Mouse (Mus musculus) lung, postnatal 36 days (tissue): ENCODE data around the gene Selenov.
A peak's percentile ranks its signal among the peaks of the same experiment; 100 is the strongest.

ENCODE experiments used
- DNase-seq: peaks from one replicate; pipeline ENCODE4 v3.0.0; 2022; ENCODE audit warnings: mixed read lengths

Selenov gene

DNA sequence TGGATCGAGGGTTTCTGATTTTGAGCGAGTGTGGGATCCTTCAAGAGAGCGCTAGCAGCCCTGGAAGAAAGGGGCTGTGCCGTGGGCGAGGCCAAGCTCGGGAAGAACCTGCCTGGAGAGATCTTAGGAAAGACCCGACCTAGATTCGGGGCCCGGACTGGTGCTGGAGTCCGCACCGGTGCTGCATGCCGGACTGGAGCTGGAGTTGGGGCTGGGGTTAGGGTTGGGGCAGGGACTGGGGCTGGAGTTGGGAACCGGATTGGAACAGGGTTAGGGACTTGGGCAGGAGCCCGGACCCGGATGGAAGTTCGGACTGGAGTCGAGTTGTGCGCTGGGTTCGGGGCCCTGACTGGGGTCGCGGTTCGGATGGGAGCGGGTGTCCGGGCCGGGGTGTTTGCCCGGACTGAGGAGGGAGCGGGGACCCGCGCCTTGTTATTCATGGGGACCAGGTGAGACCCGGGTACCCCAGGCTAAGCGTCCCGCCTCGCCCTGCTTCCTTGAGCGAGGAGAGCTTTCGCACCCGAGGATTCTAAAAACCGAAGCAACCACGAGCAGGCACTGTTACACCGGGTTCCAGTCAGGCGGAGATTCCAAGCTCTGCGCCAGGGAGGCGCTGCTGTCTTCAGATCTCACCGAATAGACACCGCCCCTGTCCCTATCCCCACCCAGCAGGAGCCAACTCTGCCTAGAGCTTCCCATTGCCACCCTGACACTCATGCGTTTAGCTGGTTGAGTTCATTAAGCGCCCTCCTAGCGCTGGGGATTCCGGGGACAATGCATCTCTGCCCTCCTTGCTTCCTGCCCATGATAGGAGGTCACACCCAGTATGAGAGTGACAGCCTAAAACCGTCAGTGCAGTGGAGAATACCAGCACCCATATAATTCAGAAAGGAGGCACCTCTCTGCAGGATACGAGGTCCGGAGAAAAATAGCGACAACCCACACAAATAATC is at the start of gene Selenov:
TSS of gene Selenov (minus strand) at position 549 of the 953 bp plus-strand sequence.
- no peak for DNase-seq

DNA sequence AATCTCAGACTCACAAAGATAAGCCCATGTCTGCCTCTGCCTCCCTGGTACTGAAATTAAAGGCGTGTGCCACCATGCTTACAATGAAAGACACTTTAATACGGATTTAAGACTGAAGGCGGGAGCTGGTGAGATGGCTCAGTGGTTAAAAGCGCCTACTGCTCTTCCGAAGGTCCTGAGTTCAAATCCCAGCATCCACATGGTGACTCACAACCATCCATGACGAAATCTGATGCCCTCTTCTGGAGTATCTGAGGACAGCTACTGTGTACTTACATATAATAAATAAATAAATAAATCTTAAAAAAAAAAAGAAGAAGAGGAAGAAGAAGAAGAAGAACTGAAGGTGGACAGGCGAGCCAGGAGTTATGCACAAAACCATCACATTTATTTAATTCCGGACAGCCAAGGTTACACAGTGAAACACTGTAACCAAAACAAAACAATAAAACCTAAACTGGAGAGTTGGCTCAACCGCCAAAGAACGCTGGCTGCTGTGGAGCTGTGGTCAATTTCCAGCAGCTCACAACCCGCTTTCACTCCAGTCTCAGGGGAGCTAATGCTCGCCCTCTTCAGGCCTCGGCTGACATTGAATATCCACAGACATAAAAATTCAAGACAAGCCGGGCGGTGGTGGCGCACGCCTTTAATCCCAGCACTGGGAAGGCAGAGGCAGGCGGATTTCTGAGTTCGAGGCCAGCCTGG is 48.4 kb upstream of the Selenov start:
- DNase-seq, result peak; percentile 79

DNA sequence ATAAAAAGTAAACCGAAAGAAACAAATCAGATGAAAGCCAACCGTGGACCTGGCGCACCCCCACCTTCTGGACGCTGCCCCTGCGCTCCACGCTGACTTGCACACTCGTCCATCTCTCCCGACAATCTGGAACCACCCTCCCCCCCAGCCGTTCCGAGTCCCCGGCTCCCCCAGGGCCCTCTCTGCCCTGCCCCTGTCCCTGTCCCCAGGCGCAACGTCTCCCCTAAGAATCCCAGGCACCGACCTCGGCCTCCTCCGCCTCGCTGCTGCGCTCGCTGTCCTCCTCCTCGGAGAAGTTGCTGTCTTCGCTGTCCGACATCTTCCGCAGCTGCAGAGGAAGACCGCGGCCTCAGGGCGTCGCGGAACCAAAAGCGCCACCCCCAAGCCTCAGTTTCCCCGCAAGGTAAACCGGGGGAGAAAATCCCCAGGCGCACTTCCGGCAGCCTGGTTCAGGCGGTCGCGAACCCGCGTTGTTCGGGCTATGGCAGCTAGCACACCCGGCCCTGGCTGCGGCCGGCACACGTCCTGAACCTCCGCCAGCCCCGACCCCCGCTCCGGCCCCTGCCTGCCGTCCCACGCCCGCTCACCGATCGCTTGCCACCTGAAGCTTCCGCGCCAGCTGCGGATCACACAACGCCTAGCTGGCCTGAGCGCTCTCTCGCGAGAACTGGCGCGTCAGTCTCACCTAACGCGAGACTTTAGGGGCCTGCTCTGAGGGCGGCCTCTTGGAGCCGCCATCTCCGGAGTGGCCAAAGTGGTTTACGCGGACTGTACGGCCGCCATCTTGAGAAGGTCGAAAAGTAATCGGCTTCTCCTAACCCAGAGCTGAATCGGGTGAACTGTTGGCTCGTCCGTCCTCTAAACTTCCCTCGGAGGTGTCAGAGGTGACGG is 47.4 kb upstream of the Selenov start, which contains the start of gene Supt5:
TSS of gene Supt5 (minus strand) at position 639 of the 891 bp plus-strand sequence.
- DNase-seq, result peak; percentile 99

DNA sequence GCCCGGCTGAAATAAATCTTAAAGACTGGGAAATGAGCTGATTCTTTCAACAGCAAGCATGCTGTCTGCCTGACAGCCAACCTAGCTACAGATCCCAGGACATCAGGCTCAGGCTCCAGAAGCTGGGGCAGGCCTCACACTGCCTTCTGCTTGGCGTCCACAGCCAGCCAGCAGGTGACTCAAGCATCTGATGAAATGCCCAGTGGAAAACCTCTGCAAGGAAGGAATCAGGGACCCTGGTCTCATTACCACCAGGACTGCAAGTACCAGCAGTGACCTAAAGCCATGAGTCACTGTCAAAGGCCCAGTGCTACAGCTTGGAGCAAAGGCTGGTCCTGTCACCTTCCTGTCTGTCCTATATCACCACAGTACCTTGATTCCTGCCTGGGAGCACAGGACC is 44.5 kb upstream of the Selenov start:
- no peak for DNase-seq

DNA sequence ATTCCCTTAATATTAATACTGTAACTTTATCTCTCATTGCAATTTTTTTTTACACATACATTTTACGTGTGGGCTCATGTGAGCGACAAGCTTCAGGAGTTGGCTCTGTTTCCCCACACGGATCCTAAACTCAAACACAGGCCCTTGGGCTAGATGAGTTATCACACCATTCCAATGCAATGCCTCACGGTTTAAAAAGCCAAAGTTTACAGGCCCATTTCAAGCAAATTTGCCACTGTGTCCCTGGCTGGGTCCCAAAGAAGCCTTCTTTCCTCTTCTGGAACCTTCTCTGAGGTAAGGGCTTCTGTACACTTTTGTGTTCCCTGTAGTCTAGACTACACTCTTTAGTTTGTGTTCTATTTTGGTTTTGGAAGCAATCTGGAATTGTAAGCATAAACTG is 43.5 kb upstream of the Selenov start:
- DNase-seq, result no peak

DNA sequence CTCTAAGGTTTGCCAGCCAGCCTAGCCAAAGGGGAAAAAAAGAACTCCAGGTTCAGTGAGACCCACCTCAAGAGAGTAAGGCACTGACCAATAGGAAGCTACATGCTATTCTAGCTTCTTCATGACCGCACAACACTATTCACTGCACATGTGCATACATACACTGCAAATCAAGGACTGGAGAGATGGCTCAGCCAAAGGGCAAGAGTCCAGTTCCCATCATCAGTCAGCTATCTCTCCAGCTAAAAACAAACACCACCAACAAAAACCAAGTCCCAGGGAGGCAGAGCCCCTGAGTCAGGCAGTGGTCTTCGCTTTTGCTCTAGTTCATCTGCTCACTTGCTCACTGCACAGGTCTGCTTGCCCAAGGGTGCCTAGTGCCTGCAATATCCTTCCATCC is 37.3 kb upstream of the Selenov start:
- no peak for DNase-seq

DNA sequence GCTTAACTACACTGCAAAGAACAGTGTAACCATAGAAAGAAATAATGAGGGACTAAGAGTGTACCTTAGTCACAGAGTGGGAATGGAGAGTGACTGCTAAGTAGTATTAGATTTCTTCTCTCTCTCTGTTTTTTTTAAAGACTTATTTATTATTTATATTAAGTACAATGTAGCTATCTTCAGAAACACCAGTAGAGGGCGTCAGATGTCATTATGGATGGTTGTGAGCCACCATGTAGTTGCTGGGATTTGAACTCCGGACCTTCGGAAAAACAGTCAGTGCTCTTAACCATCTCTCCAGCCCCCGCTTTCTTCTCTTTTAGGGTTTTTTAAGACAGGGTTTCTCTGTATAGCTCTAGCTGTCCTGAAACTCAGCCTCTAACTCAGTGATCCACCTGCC is 35.5 kb upstream of the Selenov start:
- peak; percentile 19 for DNase-seq

DNA sequence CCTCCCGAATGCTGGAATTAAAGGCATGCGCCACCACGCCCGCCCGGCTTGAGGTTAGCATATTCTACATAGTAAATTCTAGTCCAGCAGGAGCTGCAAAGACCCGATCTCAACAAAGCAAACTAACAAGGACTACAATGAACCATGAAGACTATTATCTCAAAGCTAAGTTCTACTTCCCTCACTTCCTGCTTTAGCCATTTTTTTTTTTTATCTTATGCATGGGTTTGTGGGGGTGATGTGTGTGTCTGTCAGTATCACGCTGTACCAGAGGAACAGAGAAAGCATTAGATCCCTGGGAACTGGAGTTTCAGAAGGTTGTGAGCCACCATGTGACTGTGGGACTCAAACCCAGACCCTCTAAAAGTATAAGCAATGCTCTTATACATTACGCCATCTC is 34.3 kb upstream of the Selenov start:
- no peak for DNase-seq

DNA sequence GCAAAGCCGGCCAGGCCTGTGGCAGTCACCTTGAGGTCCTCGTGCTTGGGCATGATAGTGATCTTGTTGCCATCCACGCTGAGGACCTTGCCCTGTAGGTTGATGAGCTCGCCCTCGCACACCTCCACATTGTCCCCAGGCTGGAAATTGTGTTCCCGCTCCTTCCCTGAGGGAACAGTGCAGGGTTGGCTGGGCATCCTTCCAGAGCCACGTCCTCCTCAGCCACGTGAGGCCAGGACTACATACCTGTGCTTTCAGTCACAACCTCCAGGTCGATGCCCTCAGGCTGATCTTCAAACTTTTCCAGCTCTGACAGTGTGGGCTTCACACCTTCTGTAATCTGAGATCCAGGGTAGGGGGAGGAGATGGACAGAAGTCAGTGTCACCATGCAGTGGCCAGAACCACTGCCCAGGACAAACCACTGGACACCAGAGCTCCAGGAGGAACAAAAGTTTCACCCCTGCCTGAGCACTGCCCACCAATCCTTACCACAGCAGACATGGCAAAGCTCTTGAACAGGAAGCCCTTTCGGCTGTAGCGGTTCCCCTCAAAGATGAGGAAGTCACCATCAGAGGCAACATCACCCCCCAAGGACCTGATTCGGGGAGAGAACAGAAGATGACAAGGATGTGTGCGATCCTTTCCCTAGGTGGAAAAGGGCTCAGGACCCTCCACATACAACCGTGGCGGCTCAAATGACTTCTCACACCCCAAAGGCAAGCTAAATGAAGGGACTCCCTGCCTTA is 31.2 kb upstream of the Selenov start:
- DNase-seq, result no peak

DNA sequence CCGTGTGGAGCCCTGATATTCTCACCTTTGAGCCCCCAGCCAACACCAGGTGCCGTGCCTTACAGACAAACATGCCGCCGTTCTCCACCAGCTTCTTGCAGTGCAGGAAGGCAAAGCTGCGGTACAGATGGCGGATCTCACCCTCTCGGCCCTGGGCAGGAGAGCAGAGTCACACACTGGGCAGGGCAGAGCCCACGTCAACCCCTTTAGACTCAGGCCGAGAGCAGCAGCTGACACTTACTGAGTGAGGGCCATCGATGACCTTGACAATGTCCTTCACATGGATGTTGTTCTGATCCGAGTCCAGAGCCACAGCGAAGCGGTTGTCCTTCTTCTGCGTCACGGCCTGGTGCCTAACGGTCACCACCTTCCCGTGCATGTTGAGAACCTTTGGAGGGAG is 27.7 kb upstream of the Selenov start:
- DNase-seq, result no peak

DNA sequence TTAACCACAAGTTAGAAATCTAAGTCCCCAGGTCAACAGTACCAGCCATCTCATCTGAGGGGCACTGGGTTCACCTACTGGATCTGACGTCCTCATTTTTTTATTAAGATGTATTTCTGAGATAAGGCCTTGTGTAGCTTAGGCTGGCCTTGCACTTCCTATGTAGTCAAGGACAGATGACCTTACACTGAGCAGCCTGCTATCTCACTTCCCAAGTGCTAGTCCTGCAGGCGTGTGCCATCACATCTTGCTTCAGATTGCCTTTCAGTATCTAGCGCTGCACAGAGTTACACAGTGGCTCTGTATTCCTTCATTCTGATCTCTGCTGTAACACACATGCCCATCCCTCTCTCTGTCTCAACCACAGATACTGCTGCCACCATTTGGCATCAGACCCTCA is 27.1 kb upstream of the Selenov start:
- no peak for DNase-seq

DNA sequence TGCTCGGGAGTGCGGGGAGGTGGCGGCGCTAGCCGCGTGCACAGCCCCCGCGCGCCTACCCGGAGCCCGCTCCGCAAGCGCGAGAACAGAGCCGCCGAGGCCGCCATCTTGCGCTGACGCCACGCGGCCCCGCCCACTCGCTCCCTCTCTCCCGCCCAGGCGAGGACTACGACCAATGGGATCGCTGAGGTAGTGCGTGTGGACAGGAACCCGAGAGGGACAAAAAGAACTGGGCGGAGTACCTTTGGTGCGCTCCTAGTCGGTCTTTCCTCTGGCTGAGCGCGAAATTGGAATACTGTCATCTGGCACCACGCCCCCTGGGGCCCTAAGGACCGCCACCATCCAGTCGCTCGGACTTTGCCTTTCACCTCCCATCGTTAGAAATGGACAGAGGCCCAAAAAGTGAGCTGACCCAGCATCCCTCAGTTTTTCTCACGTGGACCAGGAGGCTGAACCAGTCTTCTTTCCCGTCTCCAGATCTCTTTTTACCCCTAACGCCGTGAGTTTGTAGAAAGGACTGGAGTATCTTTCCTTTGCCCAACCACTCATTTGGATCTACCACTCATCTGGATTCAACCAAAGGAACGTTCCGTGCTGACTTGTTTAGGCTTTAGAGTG is 21.0 kb upstream of the Selenov start, which contains the start of gene Timm50:
TSS of gene Timm50 (minus strand) at position 147 of the 618 bp plus-strand sequence.
- DNase-seq, result peak; percentile 99

DNA sequence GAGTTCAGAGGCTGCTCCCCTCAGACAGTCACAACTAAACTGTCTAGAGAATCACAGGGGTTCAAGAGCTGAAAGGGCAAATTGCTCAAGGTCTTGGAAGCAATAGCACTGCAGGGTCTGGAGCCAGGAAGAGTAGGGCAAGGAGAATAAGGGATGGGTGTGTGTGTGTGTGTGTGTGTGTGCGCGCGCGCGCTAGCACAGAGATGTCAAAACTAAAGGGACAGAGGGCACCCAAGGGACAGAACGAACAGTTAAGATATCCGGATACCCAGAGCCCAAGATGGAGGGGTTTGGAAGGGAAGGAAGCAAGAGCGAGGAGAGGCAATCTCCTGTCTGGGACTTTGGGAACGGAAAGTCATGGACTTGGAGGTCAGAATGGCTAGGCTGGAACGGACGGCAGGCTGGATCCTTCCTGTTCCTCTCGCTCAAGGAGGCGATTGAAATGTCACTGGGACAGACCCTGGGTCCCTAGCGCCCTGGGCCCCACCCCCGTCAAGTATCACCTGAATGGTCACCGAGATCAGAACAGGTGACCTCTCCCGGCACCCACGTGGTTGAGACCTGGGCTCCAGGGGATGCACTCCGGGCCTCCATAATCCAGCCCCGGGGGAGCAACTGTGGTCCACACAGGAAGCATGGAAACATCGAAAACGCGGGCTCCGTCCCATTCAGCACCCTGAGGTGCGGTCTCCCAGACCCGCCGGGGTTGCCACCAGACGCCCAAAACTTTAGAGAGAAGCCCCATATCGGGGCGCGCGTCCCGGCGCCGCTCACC is 20.4 kb upstream of the Selenov start:
- DNase-seq, result no peak

DNA sequence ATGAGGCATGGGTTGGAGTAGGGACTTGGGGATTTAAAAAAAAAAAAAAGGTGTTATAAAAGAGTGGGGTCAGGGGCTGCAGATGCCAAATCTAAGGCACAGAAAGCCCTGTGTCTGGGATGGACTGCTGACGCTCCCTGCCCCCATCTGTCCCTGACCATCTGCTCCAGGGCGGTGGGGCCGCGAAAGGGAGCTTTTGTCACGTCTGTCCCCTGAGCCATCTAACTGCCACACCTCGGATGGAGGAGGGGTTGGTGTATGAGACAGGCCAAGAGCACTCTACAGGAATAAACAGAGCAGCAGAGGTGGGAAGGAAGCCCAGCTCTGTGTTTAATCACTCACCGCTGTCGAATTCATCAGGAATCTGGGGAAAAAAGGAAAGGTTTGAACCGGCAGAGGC is 18.8 kb upstream of the Selenov start:
- no peak for DNase-seq

DNA sequence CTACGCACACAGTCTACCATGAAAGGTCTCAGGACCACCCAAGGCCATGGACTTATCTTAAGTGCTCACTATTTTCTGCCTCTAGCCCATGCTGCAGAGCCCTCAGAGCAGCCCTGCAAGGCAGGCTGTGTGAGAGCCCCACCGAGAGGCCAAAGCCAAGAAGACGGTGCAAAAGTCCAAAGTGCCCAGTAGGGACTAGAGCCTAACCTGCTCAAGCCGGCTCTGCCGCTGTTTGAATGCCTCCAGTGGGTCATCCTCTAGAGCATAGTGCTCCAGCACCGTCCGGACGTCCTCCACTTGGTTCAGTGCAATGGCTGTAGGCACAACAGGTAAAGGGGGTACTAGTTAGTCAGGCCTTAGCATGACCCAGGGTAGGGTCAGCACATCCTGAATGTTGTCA is 15.2 kb upstream of the Selenov start:
- DNase-seq, result no peak

DNA sequence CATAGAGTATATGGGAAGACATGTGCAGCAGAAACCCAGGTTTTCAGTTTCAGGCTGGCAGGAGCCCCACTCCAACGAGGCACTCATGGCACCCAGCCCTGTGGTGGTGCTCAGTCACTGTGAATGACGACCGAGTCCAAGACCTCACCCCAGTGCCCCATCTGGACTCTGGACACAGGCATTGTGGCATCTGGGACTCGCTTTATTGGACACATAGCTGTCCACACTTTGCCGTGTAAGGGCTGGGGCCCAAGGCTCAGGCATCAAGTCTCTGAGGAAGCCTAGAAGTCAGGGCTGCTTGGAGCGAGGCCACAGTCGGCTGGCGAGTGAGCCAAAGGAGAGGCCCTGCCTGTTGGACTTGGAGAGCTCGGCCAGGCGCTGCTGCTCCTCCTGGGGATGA is 14.7 kb upstream of the Selenov start:
- DNase-seq, result no peak

DNA sequence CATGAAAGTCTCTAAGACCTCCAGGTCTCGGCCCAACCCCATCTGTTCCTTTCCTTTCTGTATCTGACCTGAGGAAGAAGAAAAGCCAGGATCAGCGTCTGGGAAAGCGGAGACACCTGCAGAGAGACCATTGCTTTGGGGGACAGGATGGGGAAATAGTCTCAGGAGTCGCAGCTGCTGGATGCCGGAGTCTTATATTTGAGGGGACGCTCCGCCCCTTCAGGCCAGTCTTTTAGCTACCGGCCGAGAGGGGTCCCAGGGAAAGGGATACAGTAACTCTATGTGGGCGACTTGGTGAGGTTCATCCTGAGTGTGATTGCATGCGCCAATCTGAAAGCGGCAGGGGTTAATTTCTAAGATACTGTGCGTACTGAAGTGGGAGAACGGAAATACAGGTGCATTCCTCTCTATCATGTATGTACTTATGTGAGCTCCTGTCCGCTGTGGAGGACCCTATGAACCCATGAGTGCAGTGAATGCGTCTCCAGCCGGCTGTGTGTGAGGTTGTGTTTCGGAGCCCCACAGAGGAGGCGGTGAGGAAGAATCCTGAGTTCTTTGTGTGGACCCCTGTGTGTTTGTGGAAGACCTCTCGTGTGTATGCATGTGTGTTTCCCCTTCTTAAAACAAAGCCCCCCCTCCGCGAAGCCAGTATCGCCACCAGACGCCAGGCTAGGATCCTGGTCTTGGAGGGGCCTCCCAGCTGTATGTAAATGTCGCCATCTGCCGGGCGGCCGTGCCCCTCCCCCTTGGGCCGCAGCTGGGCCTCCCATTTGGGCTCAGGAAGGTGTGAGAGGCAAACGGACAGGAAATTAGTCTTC is 10.8 kb upstream of the Selenov start, which contains the start of gene Dll3:
TSS of gene Dll3 (minus strand) at position 623 of the 818 bp plus-strand sequence.
- peak; percentile 59 for DNase-seq

DNA sequence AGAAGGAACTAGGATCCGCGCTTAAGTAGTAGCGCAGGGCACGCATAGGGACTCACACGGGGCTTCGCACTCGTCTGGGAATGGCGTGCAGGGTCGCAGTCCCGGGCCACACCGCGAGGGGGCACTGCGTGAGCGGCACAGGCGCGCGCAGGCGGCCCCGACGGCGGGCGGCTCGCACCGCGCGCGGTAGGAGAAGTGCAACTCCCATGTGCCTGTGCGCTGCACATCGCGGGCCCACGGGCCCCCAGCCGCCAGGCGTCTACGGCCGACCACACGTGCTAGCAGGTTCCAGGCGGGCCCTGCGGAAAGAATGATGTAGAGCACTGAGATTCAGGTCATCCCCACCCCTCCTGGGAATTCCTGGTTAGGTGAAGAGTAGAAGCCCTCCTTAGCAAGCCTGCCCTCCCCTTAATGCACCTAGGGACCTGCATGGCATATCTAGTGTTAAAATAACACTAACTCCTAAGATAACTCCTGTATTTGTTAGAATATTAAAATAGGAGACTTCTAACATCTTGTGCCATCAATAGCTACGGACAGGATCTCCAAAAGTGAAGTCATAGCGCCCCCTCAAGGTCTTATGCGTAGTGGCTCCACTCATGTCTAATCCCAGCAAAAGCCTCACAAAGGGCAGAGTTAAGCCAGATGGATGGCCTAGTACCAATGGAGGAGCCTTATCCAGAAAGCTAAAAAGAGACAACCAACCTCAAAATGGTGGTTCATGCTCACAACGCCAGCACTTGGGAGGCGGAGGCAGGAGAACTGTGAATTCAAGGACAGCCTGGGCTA is 8.0 kb upstream of the Selenov start:
- peak; percentile 72 for DNase-seq

DNA sequence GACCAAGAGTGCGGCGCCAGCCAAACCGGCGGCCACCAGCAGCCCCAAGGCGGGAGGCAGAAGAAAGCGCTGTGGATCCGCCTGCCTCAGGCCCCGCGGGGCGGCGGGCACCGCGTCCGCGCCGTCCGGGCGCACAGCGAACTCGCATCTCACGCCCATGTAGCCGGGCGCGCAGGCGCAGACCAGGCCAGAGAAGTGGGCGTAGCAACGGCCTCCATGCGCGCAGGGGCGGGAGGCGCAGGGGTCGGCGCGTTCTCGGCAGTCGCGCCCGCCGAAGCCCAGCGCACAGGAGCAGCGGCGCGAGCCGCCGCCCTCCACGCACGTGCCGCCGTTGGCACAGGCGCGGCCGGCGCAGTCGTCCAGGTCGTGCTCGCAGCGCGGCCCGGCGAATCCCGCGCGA is 3.5 kb upstream of the Selenov start:
- DNase-seq, result peak; percentile 38
